Mouse (Mus musculus): ENCODE measurements at regions not wholly inside any gene's neighbourhood (a gene's known extent, or its start where the extent isn't known, plus 50 kb on each side); places are given as distances from the start of the nearest gene placed in this dataset.

- DNase-seq, result no peak
These were observed 77.8 kb upstream of the Tac1 start for GRCm38 (mm10) chr6:7476907-7477306.

GRCm38 (mm10) chr6:7494299-7494698, 60.4 kb upstream of the Tac1 start:
- DNase-seq, result no peak

DNA sequence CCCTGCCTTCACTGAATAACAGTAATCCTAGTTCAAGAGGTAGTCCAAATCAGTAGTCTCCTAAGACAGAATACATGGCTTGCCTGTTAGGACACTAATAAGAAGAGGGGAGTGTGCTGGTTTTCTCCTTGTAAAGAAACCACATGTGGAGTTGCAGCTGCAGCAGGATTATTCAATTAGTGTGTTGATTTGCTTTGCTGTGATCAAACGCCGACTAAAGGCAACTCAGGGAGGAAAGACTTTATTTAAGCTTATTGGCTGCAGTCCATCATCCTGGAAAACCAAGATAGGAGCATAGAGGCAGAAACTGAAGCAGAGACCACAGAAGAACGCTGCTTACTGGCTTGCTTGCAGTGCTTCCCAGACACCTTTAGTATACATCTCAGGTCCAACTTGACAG, 57.9 kb upstream of the Tac1 start:
- no peak for DNase-seq
